Mouse (Mus musculus) cerebellum, adult 2 months (tissue): ENCODE results near the gene Dab2ip.

Source experiments
- CTCF ChIP-seq: fragments of 200-500 bp; IDR thresholded peaks from 2 replicates; pipeline ENCODE4 v1.5.1; 2011; ENCODE audit warnings: low read depth, mild to moderate bottlenecking, control low read depth, low read length, moderate library complexity, borderline replicate concordance; ENCODE audit not compliant: insufficient read depth
- POLR2A ChIP-seq: fragments of 200-500 bp; IDR thresholded peaks from 2 replicates; pipeline ENCODE4 v1.6.1; 2011; ENCODE audit warnings: low read length, control low read depth, borderline replicate concordance; ENCODE audit not compliant: insufficient read depth

- TF ChIP-seq POLR2A = no peak
- no peak for TF ChIP-seq CTCF
Observed at GRCm38 (mm10) chr2:35770541-35770940, 212.5 kb downstream of the Dab2ip start.
